Mouse (Mus musculus) adipocyte (in vitro differentiated cells): ENCODE results near the gene Paqr8.

ENCODE experiments used
- DNase-seq: peaks from one replicate; pipeline ENCODE4 v3.0.0-alpha.2; 2016; ENCODE audit warnings: low spot score

Gene Paqr8

DNA sequence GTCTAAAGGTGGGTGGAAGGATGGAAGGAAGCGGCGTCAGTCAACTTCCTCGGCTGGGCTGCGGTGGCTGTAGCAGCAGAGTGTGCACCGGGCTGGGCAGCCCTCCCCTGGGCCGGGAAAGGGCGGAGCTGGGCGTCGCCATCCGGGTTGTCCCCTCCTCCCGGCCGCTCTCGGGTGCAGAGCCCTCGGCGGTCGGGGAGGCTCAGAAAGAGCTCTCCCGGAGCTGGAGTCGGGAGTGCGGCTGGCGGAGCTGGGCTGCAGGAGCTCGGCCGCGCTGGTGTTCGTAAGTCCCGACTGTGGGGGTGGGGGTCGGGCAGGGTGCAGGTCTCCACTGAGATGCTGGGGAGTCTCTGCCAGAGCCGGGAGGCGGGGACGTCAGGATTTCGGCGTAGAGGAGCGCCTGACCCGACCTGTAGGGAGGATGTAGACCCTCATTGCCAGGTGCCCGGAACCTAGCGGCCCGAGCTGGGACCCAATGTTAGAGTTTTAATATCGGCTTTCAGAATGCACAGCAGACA is at the start of gene Paqr8:
TSS of gene Paqr8 (plus strand) at position 203 of the 518 bp plus-strand sequence.
- DNase-seq, result peak; percentile 68

DNA sequence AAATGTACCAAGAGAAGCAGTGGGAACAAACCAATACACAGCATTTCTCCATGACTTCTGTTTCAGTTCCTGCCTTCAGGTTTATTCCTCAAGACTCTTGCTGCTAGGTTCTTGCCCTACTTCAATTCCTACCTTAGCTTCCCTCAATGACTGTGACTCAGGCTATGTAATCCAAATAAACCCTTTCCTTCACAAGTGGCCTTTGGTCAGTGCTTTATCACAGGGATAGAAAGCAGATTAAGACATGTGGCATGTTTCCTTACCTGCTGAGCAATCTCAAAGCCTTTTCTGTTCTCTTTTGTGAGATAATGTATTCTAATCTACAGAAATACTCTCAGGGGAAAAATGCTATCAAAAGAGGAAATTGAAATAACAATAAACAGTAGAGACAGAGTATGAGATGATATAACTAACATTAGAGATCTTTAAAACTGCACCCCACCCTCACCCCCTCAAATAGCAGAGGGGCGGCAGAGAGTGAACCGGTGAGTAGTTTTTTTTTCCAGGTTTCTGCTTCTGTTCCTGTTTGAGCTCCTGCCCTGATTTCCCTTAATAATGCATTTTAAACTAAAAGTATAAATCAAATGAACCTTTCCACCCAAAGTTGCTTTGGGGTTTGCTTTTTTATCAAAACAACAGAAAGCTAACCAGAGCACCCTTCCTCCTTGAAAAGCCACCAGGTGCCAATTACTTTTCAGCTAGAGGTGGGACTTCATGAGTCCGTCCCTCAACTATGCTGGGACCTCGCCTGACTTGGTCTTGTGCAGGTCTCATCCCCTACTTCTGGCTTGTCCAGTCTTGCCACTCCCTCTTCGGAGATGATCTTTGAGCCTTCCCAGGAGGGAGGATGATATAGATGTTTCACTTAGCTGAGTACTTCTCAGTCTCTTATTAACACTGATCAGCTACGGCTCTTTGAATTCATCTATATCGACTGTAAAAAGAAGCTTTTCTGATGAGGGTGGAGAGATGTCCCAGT is 33.2 kb upstream of the Paqr8 start:
- DNase-seq, result no peak

DNA sequence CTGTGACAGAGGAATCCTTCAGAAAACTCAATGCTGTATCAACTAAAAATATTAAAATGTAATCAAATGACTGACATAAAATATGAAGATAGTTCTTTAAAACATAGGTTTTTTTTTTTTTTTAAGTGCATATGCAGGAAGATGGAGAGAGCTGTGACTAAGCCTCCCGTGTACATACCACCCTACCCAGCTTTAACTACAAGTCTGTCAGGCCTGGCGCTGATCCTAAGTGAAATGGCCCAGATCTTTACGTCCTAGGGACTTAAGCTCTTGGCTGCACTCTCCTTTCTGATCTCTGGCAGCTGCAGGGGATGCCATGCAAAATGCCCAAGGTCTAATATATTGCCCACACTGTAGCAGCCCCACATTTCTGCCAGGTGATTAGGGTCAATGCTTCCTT is 29.6 kb upstream of the Paqr8 start:
- DNase-seq, result no peak

DNA sequence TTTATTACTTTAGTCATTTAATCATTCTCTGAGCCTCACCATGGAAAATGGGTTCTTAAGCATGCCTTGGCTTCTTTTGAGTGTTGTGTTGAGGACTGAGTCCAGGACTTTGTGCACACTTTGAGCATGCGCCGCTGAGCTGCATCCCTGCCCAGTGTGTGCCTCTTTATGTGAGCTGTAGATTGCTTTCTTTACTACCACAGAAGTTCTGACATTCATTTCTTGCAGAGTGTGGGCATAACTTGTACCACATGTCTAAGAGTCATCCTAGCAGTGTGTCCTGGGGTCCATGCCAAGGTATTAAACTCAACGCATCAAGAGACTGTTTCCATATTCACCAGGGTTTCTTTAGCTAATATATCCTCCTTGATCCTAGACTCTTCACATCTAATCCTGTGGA is 28.5 kb upstream of the Paqr8 start:
- no peak for DNase-seq

DNA sequence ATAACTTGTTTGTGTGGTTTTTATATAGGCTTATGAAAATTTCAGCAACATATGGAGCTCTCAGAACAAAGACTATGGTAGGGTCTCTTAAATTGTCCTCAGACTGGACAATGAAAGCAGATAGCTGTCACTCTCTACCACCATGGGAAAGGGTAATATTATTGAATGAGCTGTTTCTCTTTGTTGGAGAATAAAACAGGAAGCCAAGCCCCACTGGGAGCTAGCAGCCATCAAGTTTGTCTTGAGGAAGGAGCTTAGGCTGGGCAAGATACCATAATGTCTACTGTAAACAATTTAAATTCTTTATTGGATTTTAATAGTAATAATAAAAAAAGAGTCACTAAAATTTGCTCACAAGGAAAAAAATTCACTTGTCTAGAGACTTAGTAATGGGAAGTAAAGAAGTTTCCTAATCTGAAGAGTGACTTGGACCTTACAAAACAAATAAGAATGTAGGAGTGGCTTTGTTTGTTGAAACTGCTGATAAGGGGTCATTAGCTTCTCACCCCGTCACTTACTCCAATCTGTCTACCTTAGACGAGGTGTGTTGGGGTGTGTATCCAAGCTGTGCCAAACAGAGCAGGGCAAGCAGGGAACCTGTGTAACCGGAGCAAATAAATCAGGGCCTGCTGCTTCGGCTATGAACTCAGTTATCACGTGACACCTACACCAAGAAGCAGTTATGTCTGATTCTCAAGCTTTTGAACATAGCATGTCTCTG is 26.8 kb upstream of the Paqr8 start:
- no peak for DNase-seq

DNA sequence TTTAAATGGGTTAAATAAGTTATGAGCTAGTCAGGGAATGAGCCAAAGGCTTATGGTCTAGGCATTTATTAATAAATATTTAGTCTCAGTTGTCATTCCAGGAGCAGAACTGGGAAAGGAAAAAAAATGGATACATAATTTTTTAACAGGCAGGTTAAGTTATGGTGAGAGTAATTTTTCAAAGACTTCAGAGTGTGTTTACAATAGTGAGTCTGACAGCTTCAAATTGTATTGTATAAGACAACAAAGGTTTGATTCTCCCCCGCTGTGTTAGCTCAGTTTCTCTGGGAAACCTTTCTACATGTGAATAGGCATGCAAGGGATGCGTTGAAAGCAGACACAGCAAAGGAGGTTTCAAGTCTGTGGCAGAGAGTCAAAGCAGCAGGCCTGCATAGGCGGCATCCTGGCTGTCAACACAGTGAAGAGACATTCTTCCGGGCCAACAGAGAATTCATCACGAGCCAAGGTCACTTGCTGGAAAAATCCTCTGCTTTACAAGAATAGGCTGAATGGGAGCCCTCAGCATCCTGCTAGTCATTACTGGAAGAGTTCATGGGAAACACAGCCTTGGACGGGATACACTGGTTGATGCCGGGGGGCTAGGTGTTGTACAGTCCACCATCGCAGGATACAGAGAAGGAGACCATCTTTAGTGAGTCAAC is 23.0 kb upstream of the Paqr8 start:
- DNase-seq, result no peak

DNA sequence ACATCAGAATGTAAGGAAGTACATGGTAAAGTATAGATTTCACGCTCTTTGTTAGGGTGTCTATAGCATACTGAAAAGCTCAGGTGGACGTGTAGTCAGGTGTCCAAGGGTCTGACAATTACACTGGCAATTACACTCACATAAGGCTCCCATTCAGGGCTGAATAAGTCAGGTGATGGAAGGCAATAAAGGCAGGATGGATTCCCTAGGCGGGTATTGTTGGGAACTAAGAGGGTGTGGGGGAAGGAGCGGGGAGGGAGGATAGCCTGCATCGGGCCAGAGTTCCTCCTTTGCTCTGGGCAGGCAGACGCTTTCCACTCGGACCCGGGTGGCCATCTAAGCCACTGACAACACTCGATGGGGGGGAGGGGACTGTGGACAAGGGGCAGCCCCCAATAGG is 22.4 kb upstream of the Paqr8 start:
- DNase-seq, result no peak

DNA sequence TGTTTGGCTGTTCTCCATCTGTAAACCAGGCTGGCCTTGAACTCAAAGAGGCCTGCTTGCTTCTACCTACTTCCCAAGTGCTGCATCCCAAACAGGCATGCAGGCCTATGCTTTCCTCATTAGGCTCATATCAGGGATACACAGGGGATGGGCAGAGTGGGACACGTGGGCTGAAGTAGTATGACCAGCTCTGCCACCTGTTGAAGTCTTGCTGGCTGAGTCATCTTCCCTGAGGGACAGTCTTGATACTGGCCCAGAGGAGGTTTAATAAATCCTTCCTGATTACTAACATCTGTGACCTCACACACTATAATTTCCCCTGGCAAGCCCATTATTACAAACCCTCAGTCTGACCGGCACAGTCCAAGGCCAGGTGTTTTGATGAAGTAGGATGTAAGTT is 19.5 kb upstream of the Paqr8 start:
- DNase-seq, result no peak

DNA sequence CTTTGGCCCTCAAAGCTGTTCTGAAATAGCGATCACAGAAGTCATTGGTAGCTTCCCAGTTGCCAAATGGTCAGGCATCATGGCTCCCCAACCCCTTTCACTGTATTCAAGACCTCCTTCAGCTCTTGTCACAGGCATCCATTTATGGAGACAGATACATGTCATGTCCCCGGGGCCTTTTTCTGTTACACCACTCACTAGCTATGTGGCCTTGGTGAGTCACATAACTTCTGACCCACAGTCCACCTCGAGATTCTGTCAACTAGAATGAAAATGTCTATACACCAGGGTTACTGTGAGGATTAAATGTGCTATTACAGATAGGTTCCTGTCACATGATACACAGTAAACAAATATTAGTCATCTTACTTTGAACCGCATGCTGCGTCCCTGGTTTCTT is 17.9 kb upstream of the Paqr8 start:
- DNase-seq, result peak; percentile 38

DNA sequence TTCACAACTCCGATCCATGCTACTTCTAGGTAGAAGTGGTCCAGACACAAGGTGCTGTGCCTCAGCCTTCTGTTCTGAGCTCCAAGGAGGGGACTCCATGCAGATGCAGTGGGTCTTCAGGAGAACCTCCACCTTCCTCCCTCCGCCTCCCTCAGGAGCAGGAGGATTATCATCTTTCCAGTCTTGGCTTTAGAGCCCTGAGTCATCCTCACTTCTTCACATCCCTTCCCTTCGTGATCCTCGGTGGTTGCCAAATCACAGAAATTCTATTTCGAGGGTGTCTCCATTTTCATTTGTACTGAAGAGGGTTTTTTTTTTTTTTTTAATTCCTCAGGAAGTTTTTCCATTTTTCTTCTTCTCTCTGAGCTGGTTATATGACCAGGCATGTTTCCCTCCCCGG is 16.3 kb upstream of the Paqr8 start:
- no peak for DNase-seq

DNA sequence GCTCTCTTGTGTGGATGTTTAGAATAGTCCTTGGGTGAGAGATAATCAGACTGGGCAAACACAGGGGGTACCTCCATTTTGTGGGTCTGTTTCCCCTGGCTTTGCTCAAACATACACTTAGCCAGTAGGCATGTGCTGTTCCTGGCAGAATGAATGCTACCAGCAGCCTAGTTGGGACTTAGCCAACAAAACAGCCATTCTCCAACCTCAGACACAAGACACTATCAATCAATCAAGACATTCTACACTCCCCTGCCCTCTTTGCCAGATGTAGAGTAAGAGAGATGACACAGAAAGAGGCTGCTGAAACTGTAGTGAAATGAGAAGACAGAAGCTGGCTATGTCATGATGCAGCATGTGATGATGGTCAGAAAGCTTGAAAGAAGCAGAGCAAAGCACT is 13.1 kb upstream of the Paqr8 start:
- peak; percentile 80 for DNase-seq

DNA sequence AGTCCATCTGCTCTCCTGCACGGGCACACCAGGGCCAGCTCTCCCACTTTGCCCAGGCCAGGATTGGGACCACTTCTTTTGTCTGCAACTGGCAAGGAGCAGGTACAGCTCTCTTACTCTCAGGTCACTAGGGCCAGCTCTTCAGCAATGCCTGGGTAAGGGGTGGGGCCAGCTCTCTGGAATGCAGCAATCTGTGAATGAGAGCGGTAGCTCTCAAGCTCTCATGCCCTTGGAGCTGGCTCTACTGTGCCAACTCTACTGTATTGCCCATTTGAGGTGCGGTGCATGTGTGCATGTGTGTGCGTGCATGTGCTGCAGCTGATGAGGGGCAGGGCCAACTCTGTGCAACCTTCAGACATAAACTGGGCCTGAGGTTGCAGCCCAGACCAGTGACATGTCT is 11.0 kb upstream of the Paqr8 start:
- no peak for DNase-seq

DNA sequence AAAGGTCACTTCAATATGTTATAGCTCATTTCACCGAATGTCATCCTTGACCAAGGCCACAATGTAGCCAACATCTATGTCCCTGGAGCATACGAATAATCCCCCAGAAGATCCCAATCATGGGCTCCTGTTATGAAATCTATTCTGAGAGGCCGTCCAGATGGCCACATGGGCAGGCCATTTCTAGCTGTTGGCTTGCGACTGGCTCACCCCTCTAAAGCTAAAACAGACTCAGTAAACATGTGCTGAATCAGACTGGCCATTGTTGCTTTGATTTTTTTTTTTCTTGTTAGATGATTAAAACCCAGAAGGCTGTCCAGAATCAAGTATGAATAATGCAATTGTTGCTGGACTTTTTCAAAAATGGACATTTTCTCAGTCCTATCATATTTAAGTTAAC is 7.3 kb upstream of the Paqr8 start:
- no peak for DNase-seq

DNA sequence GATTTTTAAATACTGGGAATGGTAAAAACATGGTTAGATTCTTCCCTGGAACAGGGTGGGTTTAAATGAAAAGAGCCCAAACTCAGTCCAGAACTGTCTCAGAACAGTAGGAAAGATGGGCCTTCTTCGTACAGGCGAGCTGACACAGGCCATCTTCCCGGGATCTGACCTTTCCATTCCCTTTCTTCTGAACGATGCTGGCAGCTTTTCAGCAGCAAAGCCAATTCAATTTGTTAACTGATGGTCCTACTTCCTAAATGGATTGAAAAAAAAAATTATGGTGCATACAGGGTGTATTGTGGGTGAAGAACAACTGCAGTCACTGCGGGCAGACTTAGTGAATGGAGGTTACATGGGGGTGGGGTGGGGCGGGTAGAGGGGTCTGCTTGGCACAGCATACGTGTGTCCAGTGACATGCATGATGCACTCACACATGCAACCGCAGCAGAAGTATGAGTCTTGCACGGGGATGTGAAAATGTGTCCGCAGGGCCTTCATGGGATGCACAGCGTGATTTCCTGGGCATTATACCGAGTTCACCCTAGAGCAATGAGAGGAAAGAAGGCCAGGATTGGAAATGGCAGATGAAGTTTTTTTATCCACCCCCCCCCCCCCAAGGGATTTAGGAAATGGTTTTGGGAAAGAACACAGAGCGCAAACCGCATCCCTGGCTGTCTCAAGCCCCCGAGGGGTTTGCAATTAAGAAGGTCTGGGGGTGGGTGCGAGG is 566 bp upstream of the Paqr8 start:
- DNase-seq, result no peak

DNA sequence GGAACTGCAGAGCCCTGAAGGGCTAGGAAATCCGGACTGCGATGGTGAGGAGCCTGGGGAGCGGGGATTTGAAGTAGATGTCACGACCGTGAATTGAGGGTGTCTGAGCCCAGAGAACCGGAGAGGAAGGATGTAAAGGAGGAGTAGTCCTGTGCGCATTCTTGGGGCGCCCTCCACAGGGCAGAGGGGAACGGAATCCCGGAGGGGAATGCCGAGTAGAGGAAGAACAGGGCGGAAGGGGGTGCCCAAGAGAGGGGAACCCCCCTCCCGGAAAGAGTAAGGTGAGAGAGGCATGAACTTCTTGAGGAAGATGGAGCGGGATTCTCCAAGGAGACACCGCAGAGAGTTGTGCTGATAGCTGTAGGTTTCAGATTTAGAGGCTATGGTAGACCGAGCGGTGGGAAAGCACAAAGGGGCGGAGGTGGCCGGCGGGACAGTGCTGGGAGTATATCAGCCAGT is 564 bp downstream of the Paqr8 start:
- peak; percentile 39 for DNase-seq

DNA sequence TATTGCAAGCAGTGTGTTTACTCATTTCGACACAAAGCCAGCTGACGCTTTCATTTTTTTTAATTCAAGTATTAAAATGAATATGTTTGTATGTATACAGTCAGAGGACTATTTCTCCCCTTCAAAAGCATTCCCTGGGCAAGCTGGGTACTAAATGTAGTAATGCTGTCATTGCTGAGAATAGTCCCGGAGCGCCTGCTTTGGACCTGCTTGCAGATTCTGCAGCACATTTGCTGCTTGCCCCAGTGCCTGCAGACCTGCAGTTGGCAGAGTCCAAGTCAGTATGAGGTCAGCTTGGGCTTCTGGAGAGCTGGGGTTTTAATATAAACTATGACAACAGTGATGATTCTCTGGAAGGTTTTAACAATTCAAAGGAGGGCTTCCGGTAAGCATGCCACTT is 2.7 kb downstream of the Paqr8 start:
- no peak for DNase-seq

DNA sequence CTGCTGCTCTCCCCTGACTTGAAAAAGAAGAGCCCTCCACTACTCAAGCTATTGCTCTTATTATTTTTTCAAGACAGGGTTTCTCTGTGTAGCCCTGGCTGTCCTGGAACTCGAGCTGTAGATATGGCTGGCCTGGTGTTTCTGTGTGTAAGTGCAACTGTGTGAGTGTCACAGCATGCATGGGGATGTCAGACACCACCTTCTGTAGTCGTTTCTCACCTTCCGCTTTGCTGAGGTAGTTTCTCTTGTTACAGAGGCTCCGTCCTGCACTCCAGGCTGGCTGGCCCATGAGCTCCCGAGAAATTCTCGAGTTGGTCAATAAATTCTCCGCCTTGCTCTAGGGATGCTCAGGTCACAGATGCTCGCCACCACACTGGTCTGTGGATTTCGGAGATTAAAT is 8.0 kb downstream of the Paqr8 start:
- no peak for DNase-seq

DNA sequence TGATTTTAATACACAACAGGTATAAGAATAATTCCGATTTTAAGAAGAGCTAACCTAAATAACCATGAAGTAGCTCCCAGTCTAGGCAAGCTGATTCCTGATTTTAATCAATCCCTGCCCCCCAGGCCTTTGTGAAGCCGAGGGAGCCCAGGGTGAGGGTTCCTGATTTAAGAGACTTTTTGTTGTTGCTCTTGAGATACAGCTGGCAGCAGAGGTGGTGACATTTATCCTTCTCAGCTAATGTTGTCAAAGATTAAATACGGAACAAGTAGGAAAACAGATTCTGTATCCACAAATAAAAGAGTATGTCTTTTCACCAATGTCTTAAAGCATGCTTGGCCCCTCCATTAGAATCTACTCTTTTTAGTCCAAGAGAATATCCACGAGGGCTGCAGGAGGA is 9.9 kb downstream of the Paqr8 start:
- DNase-seq, result no peak

DNA sequence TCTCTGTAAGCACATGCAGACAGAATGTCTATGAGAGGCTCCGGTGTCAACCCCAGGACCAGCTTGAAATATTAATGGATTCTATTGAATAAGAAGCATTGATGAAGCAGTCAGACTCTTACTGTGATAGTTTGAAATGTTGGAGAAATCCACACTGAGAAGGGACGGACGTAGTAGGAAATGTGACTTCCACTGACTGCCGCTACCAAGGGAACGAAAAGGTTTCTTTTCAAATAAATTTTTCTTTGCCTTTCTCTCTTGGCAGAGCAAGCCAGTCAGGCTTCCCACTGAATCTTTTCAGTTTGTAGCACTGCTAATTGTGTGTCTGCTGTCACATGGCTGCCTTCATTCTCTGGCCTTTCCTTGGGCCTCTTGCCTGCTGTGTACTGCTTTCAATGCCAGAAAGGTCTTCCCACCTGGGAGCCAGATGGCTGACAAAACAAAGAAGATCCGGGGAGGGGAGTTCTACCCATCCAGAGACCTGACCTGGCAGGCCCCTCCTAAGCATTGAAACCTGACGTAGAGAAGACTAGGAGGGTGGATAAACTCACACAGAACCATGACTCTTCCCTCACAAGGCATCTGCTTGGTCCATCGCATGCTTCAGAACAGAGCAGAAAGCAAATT is 15.2 kb downstream of the Paqr8 start:
- no peak for DNase-seq

DNA sequence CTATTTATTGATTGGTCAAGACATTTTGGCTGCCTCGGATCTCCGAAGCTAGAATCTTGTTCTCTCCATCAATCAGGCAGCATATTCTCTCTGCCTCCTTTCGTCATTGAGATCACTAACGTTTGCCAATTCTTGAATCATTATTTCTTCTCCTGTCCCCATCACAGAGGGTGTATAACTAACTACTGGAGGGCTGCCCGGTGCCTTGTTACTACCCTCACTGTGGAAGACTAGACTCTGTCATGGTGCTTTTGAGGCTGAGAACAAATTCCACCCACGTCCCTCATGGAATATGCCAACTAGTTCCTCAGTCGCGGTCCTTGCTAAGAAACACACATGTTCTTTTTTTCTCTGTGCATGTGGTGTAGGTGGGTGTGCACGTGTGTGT is 15.7 kb downstream of the Paqr8 start:
- no peak for DNase-seq

DNA sequence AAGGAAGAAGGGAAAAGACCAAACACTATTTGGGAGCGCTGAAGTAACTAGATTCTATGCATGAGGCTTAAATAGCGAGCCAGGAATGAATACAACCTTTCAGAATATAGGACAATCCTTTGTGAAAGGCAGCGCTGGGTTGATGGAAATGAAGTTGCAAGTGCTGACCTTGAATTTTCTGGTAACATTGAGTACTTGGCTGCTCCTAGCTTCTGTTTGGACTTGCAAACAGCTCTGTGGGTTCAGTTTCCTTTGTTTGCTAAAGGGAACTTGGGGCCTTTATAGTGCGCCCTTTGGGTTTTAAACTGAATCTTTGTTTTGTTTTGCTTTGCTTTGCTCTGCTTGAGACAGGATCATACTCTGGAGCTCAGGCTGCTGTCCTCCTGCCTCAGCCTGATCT is 18.1 kb downstream of the Paqr8 start:
- DNase-seq, result no peak
